Mouse (Mus musculus) MEL (cell line): ENCODE measurements around the gene Cdiptos.

ENCODE experiments used
- CHD1 ChIP-seq: IDR thresholded peaks from 2 replicates; pipeline ENCODE4 v1.6.1; 2012; ENCODE audit warnings: low read depth, mild to moderate bottlenecking, inconsistent platforms, low read length, improper control_type of control experiment
- CTCF ChIP-seq, 3 experiments: IDR thresholded peaks in 2 of 3; conservative IDR thresholded peaks in 1 of 3; 2 replicates each; pipeline ENCODE4 v1.5.1; 2011 to 2012; ENCODE audit warnings: low read length in 3 of 3, low read depth in 2 of 3, mild to moderate bottlenecking in 2 of 3, improper control_type of control experiment in 1 of 3, inconsistent platforms in 1 of 3, mixed read lengths in 1 of 3, moderate library complexity in 1 of 3; ENCODE audit not compliant: control insufficient read depth in 1 of 3, insufficient read depth in 1 of 3, poor library complexity in 1 of 3, severe bottlenecking in 1 of 3
- ELF1 ChIP-seq: IDR thresholded peaks from 2 replicates; pipeline ENCODE4 v1.6.1; 2014; ENCODE audit warnings: low read depth, mild to moderate bottlenecking, inconsistent platforms, low read length, improper control_type of control experiment, moderate library complexity
- EP300 ChIP-seq, 2 experiments: IDR thresholded peaks; 2 replicates each; pipeline ENCODE4 v1.6.1; 2011; ENCODE audit warnings: improper control_type of control experiment in 2 of 2, low read length in 2 of 2, low read depth in 1 of 2, mild to moderate bottlenecking in 1 of 2
- MEF2A ChIP-seq: IDR thresholded peaks from 2 replicates; pipeline ENCODE4 v1.6.1; 2014; ENCODE audit warnings: low read depth, mild to moderate bottlenecking, inconsistent platforms, low read length, improper control_type of control experiment; ENCODE audit not compliant: poor library complexity, insufficient replicate concordance, severe bottlenecking; ENCODE audit errors: extremely low read depth
- MYB ChIP-seq: IDR thresholded peaks from 2 replicates; pipeline ENCODE4 v1.6.1; 2011; ENCODE audit warnings: mild to moderate bottlenecking, low read depth, low read length, improper control_type of control experiment
- NRF1 ChIP-seq: IDR thresholded peaks from 2 replicates; pipeline ENCODE4 v1.6.1; 2014; ENCODE audit warnings: low read depth, mild to moderate bottlenecking, inconsistent platforms, low read length, improper control_type of control experiment, moderate library complexity; ENCODE audit not compliant: poor library complexity, insufficient read depth, severe bottlenecking
- RAD21 ChIP-seq: IDR thresholded peaks from 2 replicates; pipeline ENCODE4 v1.6.1; 2011; ENCODE audit warnings: mild to moderate bottlenecking, low read depth, low read length, improper control_type of control experiment
- SIN3A ChIP-seq: IDR thresholded peaks from 2 replicates; pipeline ENCODE4 v1.6.1; 2012; ENCODE audit warnings: low read length, improper control_type of control experiment, inconsistent platforms
- SMC3 ChIP-seq: IDR thresholded peaks from 2 replicates; pipeline ENCODE4 v1.6.1; 2011; ENCODE audit warnings: low read depth, low read length, improper control_type of control experiment
- USF1 ChIP-seq: IDR thresholded peaks from 2 replicates; pipeline ENCODE4 v1.6.1; 2014; ENCODE audit warnings: low read depth, mild to moderate bottlenecking, inconsistent platforms, low read length, improper control_type of control experiment, moderate library complexity
- USF2 ChIP-seq, 2 experiments: IDR thresholded peaks; 2 replicates each; pipeline ENCODE4 v1.6.1; 2011 to 2012; ENCODE audit warnings: improper control_type of control experiment in 2 of 2, low read length in 2 of 2, borderline replicate concordance in 1 of 2, inconsistent platforms in 1 of 2, low read depth in 1 of 2, mild to moderate bottlenecking in 1 of 2; ENCODE audit not compliant: insufficient read depth in 1 of 2
- ZNF384 ChIP-seq: IDR thresholded peaks from 2 replicates; pipeline ENCODE4 v1.6.1; 2012; ENCODE audit warnings: low read depth, mild to moderate bottlenecking, inconsistent platforms, low read length, improper control_type of control experiment

DNA sequence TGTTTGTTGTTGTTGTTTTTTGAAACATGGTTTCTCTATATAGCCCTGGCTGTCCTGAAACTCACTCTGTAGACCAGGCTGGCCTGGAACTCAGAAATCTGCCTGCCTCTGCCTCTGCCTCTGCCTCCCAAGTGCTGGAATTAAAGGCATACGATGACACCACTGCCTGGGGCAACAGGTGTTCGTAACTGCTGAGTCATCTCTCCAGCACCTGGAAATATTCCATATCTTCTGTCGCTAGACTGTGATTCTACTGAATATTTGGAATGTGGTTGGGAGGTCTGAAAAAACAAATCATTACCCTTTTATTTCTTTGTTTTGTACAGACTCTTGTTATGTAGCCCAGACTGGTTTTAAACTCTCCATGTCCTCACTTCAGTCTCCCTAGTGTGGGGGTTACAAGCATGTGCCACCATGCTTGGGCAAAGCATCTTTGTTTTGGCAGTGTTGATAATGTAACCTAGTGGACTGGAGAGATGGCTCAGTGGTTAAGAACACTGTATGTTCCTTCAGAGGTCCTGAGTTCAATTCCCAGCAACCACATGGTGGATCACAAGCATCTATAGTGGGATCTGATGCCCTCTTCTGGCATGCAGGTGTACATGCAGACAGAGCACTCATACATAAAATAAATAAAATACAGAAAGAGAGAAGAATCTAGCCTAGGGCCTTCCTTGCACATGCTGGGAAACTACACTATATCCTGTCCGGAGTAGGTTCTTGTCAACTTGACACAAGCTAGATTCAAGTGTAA is 28.4 kb upstream of the Cdiptos start:
- peak; percentile 54 for TF ChIP-seq RAD21
- peak; percentile 56 for TF ChIP-seq SMC3
- TF ChIP-seq CTCF (IDR thresholded peaks at IDR 0.05 in 2 of 3, conservative IDR thresholded peaks at IDR 0.05 in 1 of 3; ENCODE audit: control insufficient read depth in 1 of 3, insufficient read depth in 1 of 3, low read depth in 2 of 3, low read length in 3 of 3, poor library complexity in 1 of 3, severe bottlenecking in 1 of 3) = peak in 2 of 3 experiments; percentile 47 to 54; a peak in 4 of 6 replicates
- no peak for TF ChIP-seq NRF1
- no peak for TF ChIP-seq MEF2A
- no peak for TF ChIP-seq ELF1
- TF ChIP-seq EP300 (IDR thresholded peaks at IDR 0.05; ENCODE audit: low read depth in 1 of 2, low read length in 2 of 2) = no peak
- peak; percentile 24; the same call in 1 of the 2 replicates for TF ChIP-seq SIN3A
- no peak for TF ChIP-seq CHD1
- TF ChIP-seq ZNF384 = no peak
- TF ChIP-seq USF2 (IDR thresholded peaks at IDR 0.05; ENCODE audit: borderline replicate concordance in 1 of 2, insufficient read depth in 1 of 2, low read depth in 1 of 2, low read length in 2 of 2) = no peak
- TF ChIP-seq MYB = no peak
- no peak for TF ChIP-seq USF1
